Mouse (Mus musculus) liver, embryonic 12.5 days (tissue): ENCODE data around the gene Adamts17. TPM values are rescaled to one million over a fixed set of nuclear protein-coding genes. Genes with fewer than 3 reads are reported as not detected.

Source experiments
- ATAC-seq: fragments of 200-750 bp; cut with Nextera tagmentation; 2 replicates; pipeline ENCODE4 v1.8.0; 2017; ENCODE audit warnings: moderate number of reproducible peaks, mild to moderate bottlenecking, moderate library complexity
- H3K27ac ChIP-seq: fragments of 300-500 bp; sonication (generic); 2 replicates; pipeline ENCODE4 v1.5.1; 2016; ENCODE audit warnings: mild to moderate bottlenecking
- H3K27me3 ChIP-seq: fragments of 300-500 bp; sonication (generic); replicated peaks from 2 replicates; pipeline ENCODE4 v1.6.1; 2016; ENCODE audit warnings: mild to moderate bottlenecking, moderate library complexity
- H3K36me3 ChIP-seq: fragments of 300-500 bp; sonication (generic); 2 replicates; pipeline ENCODE4 v1.6.1; 2016; ENCODE audit warnings: mild to moderate bottlenecking, moderate library complexity
- H3K4me1 ChIP-seq: fragments of 300-500 bp; sonication (generic); 2 replicates; pipeline ENCODE4 v1.6.1; 2016
- H3K4me2 ChIP-seq: fragments of 300-500 bp; sonication (generic); 2 replicates; pipeline ENCODE4 v1.6.1; 2016; ENCODE audit warnings: mild to moderate bottlenecking, moderate library complexity
- H3K4me3 ChIP-seq: fragments of 300-500 bp; sonication (generic); 2 replicates; pipeline ENCODE4 v1.5.1; 2016; ENCODE audit warnings: mild to moderate bottlenecking, moderate library complexity
- H3K9ac ChIP-seq: fragments of 300-500 bp; sonication (generic); 2 replicates; pipeline ENCODE4 v1.6.1; 2016; ENCODE audit warnings: mild to moderate bottlenecking, moderate library complexity
- H3K9me3 ChIP-seq: fragments of 300-500 bp; sonication (generic); replicated peaks from 2 replicates; pipeline ENCODE4 v1.6.1; 2016; ENCODE audit warnings: mild to moderate bottlenecking, moderate library complexity
- WGBS: fragments of 180-500 bp; shearing (Covaris S2); methylation state at CpG from one replicate; pipeline ENCODE4 v1.1.7; 2016; ENCODE audit not compliant: insufficient replicate concordance; 5-methylcytosine and 5-hydroxymethylcytosine counted together
- polyA plus RNA-seq: library from polyadenylated mRNA; unstranded; fragments of >200 nt; fragmentation: Nextera tagmentation; extraction: Ambion mirVana; gene quantifications from 2 replicates; pipeline ENCODE4 v1.2.1, GENCODE M21; 2016

The Adamts17 gene
- polyA plus RNA-seq, 1 experiment from 2014 or later = 1.0 TPM

DNA sequence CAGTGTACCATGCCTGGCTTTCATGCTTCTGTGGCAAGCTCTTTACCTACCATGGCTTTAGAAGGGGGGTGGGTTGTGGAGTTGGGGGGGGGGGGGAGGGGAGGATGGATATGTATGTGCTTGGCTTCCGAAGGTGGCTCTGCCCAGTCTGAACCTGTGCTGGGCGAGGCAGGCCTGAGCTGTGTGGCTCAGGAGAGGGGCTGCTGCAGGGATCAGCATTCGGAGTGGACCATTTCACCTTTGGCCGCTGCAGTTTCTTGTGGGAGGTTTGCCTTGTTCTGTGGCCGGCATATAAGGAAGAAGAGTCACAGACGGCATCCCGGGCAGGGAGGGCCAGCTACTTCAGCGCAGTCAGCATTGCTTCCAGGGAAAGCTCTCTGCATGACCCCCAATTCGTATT lies 7.8 kb downstream of the Adamts17 start:
- Histone ChIP-seq H3K4me3 (no peak overlapping the region), H3K4me1 (no peaks in the 10 kb centered on the region), H3K36me3 (no peaks in the 10 kb centered on the region), H3K27ac (no peak overlapping the region), H3K9me3 (no peaks in the 10 kb centered on the region), H3K4me2 (no peak overlapping the region), H3K27me3 (peaks cover 12% of the 10 kb centered on the region; the same call in 1 of the 2 replicates), H3K9ac (no peak overlapping the region)
- 71% methylated on average over 9 of the region's 9 CpGs for WGBS
- no peak for ATAC-seq

DNA sequence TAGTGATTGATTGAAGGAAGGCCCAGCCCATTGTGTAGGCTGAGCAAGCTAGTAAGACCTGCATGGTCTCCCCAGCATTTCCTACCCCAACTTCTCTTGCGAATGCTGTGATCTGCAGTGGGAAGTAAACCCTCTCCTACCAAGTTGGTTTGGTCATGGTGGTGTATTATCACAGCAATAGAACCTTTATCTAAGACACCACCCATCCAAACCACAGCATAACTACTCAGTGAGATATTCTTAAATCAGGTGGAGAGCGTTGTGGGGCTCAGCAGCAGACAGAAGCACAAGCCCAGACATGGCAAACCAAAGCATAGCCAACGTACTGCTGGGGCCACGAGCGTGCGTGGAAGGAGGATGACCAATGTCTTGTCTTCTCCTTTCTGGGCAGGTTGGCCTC lies 9.8 kb downstream of the Adamts17 start:
- H3K9ac ChIP-seq = no peak overlapping the region
- WGBS = 69% methylated on average over 6 of the region's 6 CpGs

GRCm38 (mm10) chr7:66852164-66852563 lies 12.6 kb downstream of the Adamts17 start:
- H3K9ac ChIP-seq = no peak overlapping the region
- no peak overlapping the region for H3K4me3 ChIP-seq
- no peaks in the 10 kb centered on the region for H3K4me1 ChIP-seq
- WGBS = 58% methylated on average over 3 of the region's 3 CpGs
- H3K4me2 ChIP-seq = no peak overlapping the region
- no peaks in the 10 kb centered on the region for H3K27me3 ChIP-seq
- no peaks in the 10 kb centered on the region for H3K36me3 ChIP-seq
- no peaks in the 10 kb centered on the region for H3K9me3 ChIP-seq
- no peak for ATAC-seq
- H3K27ac ChIP-seq = no peak overlapping the region

More for the DNA sequence above, 9.8 kb downstream of the Adamts17 start:
- no peaks in the 10 kb centered on the region for H3K9me3 ChIP-seq
- no peak overlapping the region for H3K27ac ChIP-seq
- H3K4me3 ChIP-seq = no peak overlapping the region
- H3K27me3 ChIP-seq = no peaks in the 10 kb centered on the region
- H3K4me1 ChIP-seq = no peaks in the 10 kb centered on the region
- H3K4me2 ChIP-seq = no peak overlapping the region
- H3K36me3 ChIP-seq = no peaks in the 10 kb centered on the region
- no peak for ATAC-seq

GRCm38 (mm10) chr7:66857610-66858009 lies 18.1 kb downstream of the Adamts17 start:
- no peak for ATAC-seq
- 58% methylated on average over 1 of the region's 1 CpGs for WGBS
- H3K4me3 ChIP-seq = no peak overlapping the region

DNA sequence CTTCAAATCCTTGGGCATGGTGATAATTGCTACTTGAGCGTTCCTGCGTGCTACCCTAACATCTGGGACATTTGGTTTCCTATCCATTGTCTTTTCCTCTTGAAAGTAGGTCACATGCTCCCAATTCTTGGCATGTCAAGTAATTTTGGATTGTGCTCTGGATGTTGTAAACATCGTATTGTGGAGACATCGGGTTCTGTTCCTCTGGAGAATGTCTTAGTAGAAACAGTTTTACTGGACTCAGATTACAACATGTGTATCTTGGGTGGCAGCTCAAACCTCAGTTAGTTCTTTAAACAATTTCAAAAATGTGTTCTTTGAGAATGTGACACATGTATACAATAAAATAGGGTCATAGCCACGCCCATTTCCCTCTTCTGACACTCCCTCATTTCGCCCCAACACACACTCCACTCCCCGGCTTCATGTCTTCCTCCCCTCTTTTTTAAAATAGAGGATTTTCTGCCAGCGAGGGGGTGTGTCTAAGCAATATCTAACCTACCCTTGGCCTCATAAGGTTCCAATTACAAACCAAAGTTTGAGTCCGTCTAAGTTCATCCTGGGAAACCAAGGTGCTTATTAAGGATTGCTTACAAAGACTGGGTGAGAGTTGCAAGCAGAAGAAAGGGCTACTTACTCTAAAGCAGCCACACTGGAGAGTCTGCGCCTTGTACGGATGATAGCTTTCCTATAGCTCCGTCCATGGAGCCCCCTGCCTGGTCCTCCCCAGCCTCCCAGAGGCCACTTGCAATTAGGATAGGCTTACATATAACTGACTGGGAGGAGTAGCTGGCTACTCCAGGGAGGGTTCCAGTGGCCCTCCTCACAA lies 18.9 kb downstream of the Adamts17 start:
- H3K4me1 ChIP-seq = no peaks in the 10 kb centered on the region
- no peaks in the 10 kb centered on the region for H3K27me3 ChIP-seq
- ATAC-seq = no peak
- H3K4me2 ChIP-seq = no peak overlapping the region
- H3K27ac ChIP-seq = no peak overlapping the region
- 65% methylated on average over 12 of the region's 12 CpGs for WGBS
- no peak overlapping the region for H3K9ac ChIP-seq
- H3K4me3 ChIP-seq = no peak overlapping the region
- no peaks in the 10 kb centered on the region for H3K36me3 ChIP-seq
- no peaks in the 10 kb centered on the region for H3K9me3 ChIP-seq

More at GRCm38 (mm10) chr7:66857610-66858009, 18.1 kb downstream of the Adamts17 start:
- H3K4me1 ChIP-seq = no peaks in the 10 kb centered on the region
- H3K9ac ChIP-seq = no peak overlapping the region
- no peaks in the 10 kb centered on the region for H3K36me3 ChIP-seq
- no peaks in the 10 kb centered on the region for H3K27me3 ChIP-seq
- H3K27ac ChIP-seq = no peak overlapping the region
- no peak overlapping the region for H3K4me2 ChIP-seq
- no peaks in the 10 kb centered on the region for H3K9me3 ChIP-seq

DNA sequence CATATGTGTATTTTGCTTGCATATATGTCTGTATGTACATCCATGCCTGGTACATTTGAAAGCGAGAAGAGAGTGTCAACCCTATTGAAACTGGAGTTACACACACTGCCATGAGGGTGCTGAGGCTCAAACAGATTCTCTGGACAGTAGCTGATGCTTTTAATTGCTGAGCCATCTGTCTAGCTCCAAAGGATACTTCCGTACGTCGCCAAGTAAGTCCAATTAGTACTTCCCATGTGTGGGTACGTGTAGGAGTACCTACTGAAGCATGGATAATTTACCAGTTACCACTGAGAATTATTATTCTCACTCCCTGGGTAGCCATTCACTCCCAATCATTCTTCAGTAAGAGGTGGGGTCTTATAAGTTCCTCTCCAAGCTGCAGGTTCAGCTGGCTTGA lies 19.7 kb downstream of the Adamts17 start:
- WGBS = 75% methylated on average over 5 of the region's 5 CpGs
- Histone ChIP-seq H3K9ac (no peak overlapping the region), H3K4me3 (no peak overlapping the region), H3K27ac (no peak overlapping the region), H3K4me1 (no peaks in the 10 kb centered on the region), H3K9me3 (no peaks in the 10 kb centered on the region), H3K27me3 (no peaks in the 10 kb centered on the region), H3K36me3 (no peaks in the 10 kb centered on the region), H3K4me2 (no peak overlapping the region)
- ATAC-seq = no peak

DNA sequence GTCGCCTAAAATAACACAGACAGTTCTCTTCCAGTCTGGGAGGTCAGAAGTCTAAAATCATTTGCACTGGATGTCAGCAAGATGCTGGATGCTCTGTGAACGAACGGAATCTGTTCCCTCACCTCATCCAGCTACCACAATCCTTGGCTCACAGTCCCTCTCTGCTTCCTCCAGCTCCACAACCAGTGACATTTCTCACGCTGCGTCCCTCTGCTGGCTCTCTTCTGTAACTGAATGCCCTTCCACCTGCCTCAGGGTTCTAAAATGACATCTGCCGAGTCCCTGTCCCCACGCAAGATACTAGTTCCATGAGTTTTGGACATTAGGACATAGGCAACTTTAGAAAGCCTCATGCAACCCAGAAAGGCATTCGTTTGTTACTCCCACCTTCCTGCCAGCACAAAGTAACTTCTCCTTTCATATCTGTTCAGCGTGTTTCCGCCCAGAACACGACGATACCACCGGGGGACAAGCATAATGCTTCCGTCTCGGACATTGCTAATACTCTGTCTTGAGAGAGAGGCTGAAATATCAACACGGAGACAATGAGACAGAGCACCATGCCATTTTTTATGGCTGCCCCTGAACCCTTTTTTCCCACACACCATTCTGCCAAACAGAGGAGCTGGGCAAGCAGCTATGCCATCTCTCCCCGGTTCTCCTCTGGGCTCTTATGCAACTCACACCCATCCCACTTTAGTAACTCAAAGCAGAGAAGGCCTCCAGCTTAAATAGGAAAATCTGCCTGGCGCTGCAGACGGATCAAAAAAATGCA lies 27.6 kb downstream of the Adamts17 start:
- WGBS = 57% methylated on average over 19 of the region's 19 CpGs
- H3K9me3 ChIP-seq = no peaks in the 10 kb centered on the region
- no peak for ATAC-seq
- H3K27me3 ChIP-seq = no peaks in the 10 kb centered on the region
- no peaks in the 10 kb centered on the region for H3K36me3 ChIP-seq
- no peak overlapping the region for H3K4me3 ChIP-seq
- no peak overlapping the region for H3K27ac ChIP-seq
- no peak overlapping the region for H3K9ac ChIP-seq
- H3K4me2 ChIP-seq = no peak overlapping the region
- no peaks in the 10 kb centered on the region for H3K4me1 ChIP-seq

- ATAC-seq = no peak
- WGBS = 70% methylated on average over 13 of the region's 13 CpGs
- Histone ChIP-seq H3K4me2 (no peak overlapping the region), H3K27ac (no peak overlapping the region), H3K27me3 (no peaks in the 10 kb centered on the region), H3K36me3 (no peaks in the 10 kb centered on the region), H3K9ac (no peak overlapping the region), H3K9me3 (no peaks in the 10 kb centered on the region), H3K4me3 (no peak overlapping the region), H3K4me1 (no peaks in the 10 kb centered on the region)
Measured at GRCm38 (mm10) chr7:66867719-66868501, 28.4 kb downstream of the Adamts17 start.

DNA sequence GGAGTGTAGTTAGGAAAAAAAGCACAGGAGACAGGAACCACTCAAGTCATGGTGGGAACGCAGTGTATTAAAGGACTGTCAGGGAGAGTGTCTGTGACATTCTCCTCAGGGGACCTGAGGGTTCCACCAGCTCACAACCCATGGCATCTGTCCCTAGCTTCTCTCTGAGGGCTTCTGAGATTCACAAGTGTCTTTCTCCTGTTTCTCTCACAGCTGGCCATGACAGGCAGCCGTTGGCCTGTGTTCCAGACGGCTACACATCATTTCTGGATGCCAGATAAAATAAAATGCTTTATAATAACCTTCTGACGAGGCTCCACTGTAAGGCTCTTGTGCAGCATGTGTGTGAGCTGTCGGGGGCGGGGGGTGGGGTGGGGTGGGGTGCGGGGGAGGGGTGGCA lies 32.0 kb downstream of the Adamts17 start:
- Histone ChIP-seq H3K4me3 (no peak overlapping the region), H3K4me2 (no peak overlapping the region), H3K9ac (no peak overlapping the region), H3K4me1 (no peaks in the 10 kb centered on the region), H3K27me3 (no peaks in the 10 kb centered on the region), H3K36me3 (no peaks in the 10 kb centered on the region), H3K9me3 (no peaks in the 10 kb centered on the region), H3K27ac (no peak overlapping the region)
- WGBS = 63% methylated on average over 7 of the region's 7 CpGs
- ATAC-seq = no peak

DNA sequence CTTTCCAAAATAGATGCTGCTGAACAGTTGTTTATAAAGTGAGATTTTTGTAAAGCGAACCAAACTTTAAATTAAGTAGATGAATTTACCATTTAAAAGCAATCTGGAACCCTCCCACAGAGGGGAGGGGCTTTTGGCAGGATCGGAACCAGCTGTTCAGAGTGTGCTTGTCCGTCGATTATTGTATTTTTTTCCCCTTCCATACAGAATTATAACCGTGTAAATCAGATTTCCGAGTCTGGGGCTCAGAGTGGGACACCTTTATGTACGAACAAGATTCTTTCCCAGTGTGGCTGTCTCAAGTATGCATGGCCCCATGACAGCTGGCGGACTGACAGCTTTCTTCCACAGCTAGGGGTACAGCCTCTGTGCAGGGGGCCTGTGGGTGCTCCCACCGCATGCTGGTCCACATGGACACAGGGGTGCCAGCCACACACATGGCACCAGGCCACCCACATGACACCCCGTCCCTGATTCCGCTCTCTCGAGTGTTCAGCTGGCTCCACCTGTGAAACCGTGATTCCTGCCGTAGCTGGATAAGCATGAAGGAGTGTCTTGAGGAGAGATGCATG lies 32.5 kb downstream of the Adamts17 start:
- Histone ChIP-seq H3K9ac (no peak overlapping the region), H3K4me1 (no peaks in the 10 kb centered on the region), H3K27ac (no peak overlapping the region), H3K9me3 (no peaks in the 10 kb centered on the region), H3K4me2 (no peak overlapping the region), H3K4me3 (no peak overlapping the region), H3K27me3 (no peaks in the 10 kb centered on the region), H3K36me3 (no peaks in the 10 kb centered on the region)
- no peak for ATAC-seq
- 70% methylated on average over 14 of the region's 14 CpGs for WGBS

GRCm38 (mm10) chr7:66873235-66873634 lies 33.7 kb downstream of the Adamts17 start:
- WGBS = 79% methylated on average over 2 of the region's 2 CpGs
- H3K4me3 ChIP-seq = no peak overlapping the region
- no peaks in the 10 kb centered on the region for H3K9me3 ChIP-seq
- no peak overlapping the region for H3K27ac ChIP-seq
- no peak for ATAC-seq
- H3K4me2 ChIP-seq = no peak overlapping the region
- no peaks in the 10 kb centered on the region for H3K36me3 ChIP-seq
- no peaks in the 10 kb centered on the region for H3K27me3 ChIP-seq
- no peak overlapping the region for H3K9ac ChIP-seq
- H3K4me1 ChIP-seq = no peaks in the 10 kb centered on the region
